Mouse (Mus musculus): ENCODE data around the gene Arpc2. TPM values are rescaled to one million over a fixed set of nuclear protein-coding genes. Genes with fewer than 3 reads are reported as not detected.

Arpc2 gene
- polyA plus RNA-seq, 1 experiment, result 150 TPM

GRCm38 (mm10) chr1:74199046-74199445, 36.8 kb upstream of the Arpc2 start:
- Histone ChIP-seq H3K4me3 (replicated peaks; ENCODE audit: control insufficient read depth, low read depth, low read length) (no peak overlapping the region), H3K27ac (ENCODE audit: control insufficient read depth, insufficient read depth, low read depth, low read length, poor library complexity) (no peak overlapping the region), H3K4me1 (ENCODE audit: control insufficient read depth, insufficient read depth, low read length) (peaks cover 1% of the 10 kb centered on the region; the same call in 1 of the 2 replicates)
- 79% methylated on average over 8 of the region's 8 CpGs for whole genome bisulfite sequencing
- TF ChIP-seq POLR2A (IDR thresholded peaks at IDR 0.05; ENCODE audit: borderline replicate concordance, control insufficient read depth, low read depth, low read length) (no peak), CTCF (IDR thresholded peaks at IDR 0.05; ENCODE audit: control insufficient read depth, insufficient read depth, low read length) (no peak)

GRCm38 (mm10) chr1:74201048-74201844, 34.6 kb upstream of the Arpc2 start:
- Histone ChIP-seq H3K4me3 (replicated peaks; ENCODE audit: control insufficient read depth, low read depth, low read length) (no peak overlapping the region), H3K27ac (ENCODE audit: control insufficient read depth, insufficient read depth, low read depth, low read length, poor library complexity) (no peak overlapping the region), H3K4me1 (ENCODE audit: control insufficient read depth, insufficient read depth, low read length) (peaks cover 1% of the 10 kb centered on the region; the same call in 1 of the 2 replicates)
- TF ChIP-seq CTCF (IDR thresholded peaks at IDR 0.05; ENCODE audit: control insufficient read depth, insufficient read depth, low read length) (no peak), POLR2A (IDR thresholded peaks at IDR 0.05; ENCODE audit: borderline replicate concordance, control insufficient read depth, low read depth, low read length) (no peak)
- 55% methylated on average over 7 of the region's 7 CpGs for WGBS

GRCm38 (mm10) chr1:74203457-74203856, 32.4 kb upstream of the Arpc2 start:
- TF ChIP-seq CTCF (IDR thresholded peaks at IDR 0.05; ENCODE audit: control insufficient read depth, insufficient read depth, low read length), result no peak
- no peak overlapping the region for H3K27ac ChIP-seq (ENCODE audit: control insufficient read depth, insufficient read depth, low read depth, low read length, poor library complexity)
- H3K4me1 ChIP-seq (ENCODE audit: control insufficient read depth, insufficient read depth, low read length), result no peaks in the 10 kb centered on the region
- H3K4me3 ChIP-seq (replicated peaks; ENCODE audit: control insufficient read depth, low read depth, low read length), result no peak overlapping the region
- 59% methylated on average over 5 of the region's 5 CpGs for WGBS

- WGBS, result 37% methylated on average over 7 of the region's 7 CpGs
- H3K4me3 ChIP-seq (replicated peaks; ENCODE audit: control insufficient read depth, low read depth, low read length), result no peak overlapping the region
These were observed 30.0 kb upstream of the Arpc2 start for GRCm38 (mm10) chr1:74205881-74206280.

GRCm38 (mm10) chr1:74206642-74207041, 29.2 kb upstream of the Arpc2 start:
- H3K4me1 ChIP-seq (ENCODE audit: control insufficient read depth, insufficient read depth, low read length), result no peaks in the 10 kb centered on the region
- TF ChIP-seq CTCF (IDR thresholded peaks at IDR 0.05; ENCODE audit: control insufficient read depth, insufficient read depth, low read length), result no peak
- TF ChIP-seq POLR2A (IDR thresholded peaks at IDR 0.05; ENCODE audit: borderline replicate concordance, control insufficient read depth, low read depth, low read length), result no peak
- 66% methylated on average over 8 of the region's 8 CpGs for WGBS
- H3K27ac ChIP-seq (ENCODE audit: control insufficient read depth, insufficient read depth, low read depth, low read length, poor library complexity), result no peak overlapping the region
- H3K4me3 ChIP-seq (replicated peaks; ENCODE audit: control insufficient read depth, low read depth, low read length), result no peak overlapping the region

More at GRCm38 (mm10) chr1:74205881-74206280, 30.0 kb upstream of the Arpc2 start:
- no peak for TF ChIP-seq POLR2A (IDR thresholded peaks at IDR 0.05; ENCODE audit: borderline replicate concordance, control insufficient read depth, low read depth, low read length)
- TF ChIP-seq CTCF (IDR thresholded peaks at IDR 0.05; ENCODE audit: control insufficient read depth, insufficient read depth, low read length), result peak; percentile 13; the same call in 1 of the 2 replicates
- Histone ChIP-seq H3K4me1 (ENCODE audit: control insufficient read depth, insufficient read depth, low read length) (no peaks in the 10 kb centered on the region), H3K27ac (ENCODE audit: control insufficient read depth, insufficient read depth, low read depth, low read length, poor library complexity) (no peak overlapping the region)

- WGBS, result 72% methylated on average over 9 of the region's 9 CpGs
- H3K27ac ChIP-seq (ENCODE audit: control insufficient read depth, insufficient read depth, low read depth, low read length, poor library complexity), result no peak overlapping the region
- TF ChIP-seq POLR2A (IDR thresholded peaks at IDR 0.05; ENCODE audit: borderline replicate concordance, control insufficient read depth, low read depth, low read length) (no peak), CTCF (IDR thresholded peaks at IDR 0.05; ENCODE audit: control insufficient read depth, insufficient read depth, low read length) (no peak)
- no peak overlapping the region for H3K4me3 ChIP-seq (replicated peaks; ENCODE audit: control insufficient read depth, low read depth, low read length)
- no peaks in the 10 kb centered on the region for H3K4me1 ChIP-seq (ENCODE audit: control insufficient read depth, insufficient read depth, low read length)
These were observed 28.0 kb upstream of the Arpc2 start for GRCm38 (mm10) chr1:74207906-74208305.

GRCm38 (mm10) chr1:74208941-74209340, 26.9 kb upstream of the Arpc2 start:
- Histone ChIP-seq H3K4me1 (ENCODE audit: control insufficient read depth, insufficient read depth, low read length) (no peaks in the 10 kb centered on the region), H3K27ac (ENCODE audit: control insufficient read depth, insufficient read depth, low read depth, low read length, poor library complexity) (no peak overlapping the region), H3K4me3 (replicated peaks; ENCODE audit: control insufficient read depth, low read depth, low read length) (no peak overlapping the region)
- TF ChIP-seq CTCF (IDR thresholded peaks at IDR 0.05; ENCODE audit: control insufficient read depth, insufficient read depth, low read length) (no peak), POLR2A (IDR thresholded peaks at IDR 0.05; ENCODE audit: borderline replicate concordance, control insufficient read depth, low read depth, low read length) (no peak)
- WGBS, result 93% methylated on average over 8 of the region's 8 CpGs

GRCm38 (mm10) chr1:74219922-74220321, 16.0 kb upstream of the Arpc2 start:
- no peaks in the 10 kb centered on the region for H3K4me1 ChIP-seq (ENCODE audit: control insufficient read depth, insufficient read depth, low read length)
- no peak overlapping the region for H3K27ac ChIP-seq (ENCODE audit: control insufficient read depth, insufficient read depth, low read depth, low read length, poor library complexity)
- 89% methylated on average over 7 of the region's 7 CpGs for WGBS
- no peak overlapping the region for H3K4me3 ChIP-seq (replicated peaks; ENCODE audit: control insufficient read depth, low read depth, low read length)
- no peak for TF ChIP-seq POLR2A (IDR thresholded peaks at IDR 0.05; ENCODE audit: borderline replicate concordance, control insufficient read depth, low read depth, low read length)
- TF ChIP-seq CTCF (IDR thresholded peaks at IDR 0.05; ENCODE audit: control insufficient read depth, insufficient read depth, low read length), result no peak

Measured in bone marrow, adult 2 months (tissue).